In the genomic region with DNA sequence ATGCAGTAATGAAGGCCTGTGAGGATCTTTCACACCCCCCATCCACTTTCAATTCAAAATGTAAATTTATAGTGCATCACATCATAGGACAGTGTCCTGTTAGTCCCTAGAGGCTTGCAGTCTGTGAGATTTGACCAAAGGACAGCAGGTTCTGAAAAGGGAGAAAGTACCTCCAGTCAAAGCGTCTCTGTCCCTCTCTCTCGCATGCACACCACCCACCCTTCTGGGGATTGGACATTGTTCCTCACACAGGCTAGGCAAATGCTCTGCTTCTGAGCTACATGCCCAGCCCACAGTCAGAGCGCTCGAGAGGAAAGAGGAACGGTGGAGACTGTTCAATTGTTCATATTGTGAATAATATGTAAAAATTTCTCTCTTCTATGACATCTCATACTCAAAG, we compare ENCODE assay signal across 31 mouse cellular contexts.
"Had no signal": no experiment of that assay in that cellular context is flagged by ENCODE, and none has a peak within 500 bp of the region (broad histone marks: within the 10 kb centered on the region; RNA-seq: fewer than 3 reads in every experiment).

No protein-coding gene starts in this region.

- DNase-seq: left cerebral cortex, postnatal 4 days; liver; liver, embryonic 13.5 days; liver, postnatal 0 days; lung, adult 18-20 months; lung, adult 2 months; lung, embryonic 14.5 days; lung, postnatal 10 days; lung, postnatal 14 days; lung, postnatal 36 days; lung, postnatal 4 days; midbrain, embryonic 14.5 days had no signal

- H3K27ac ChIP-seq: left cerebral cortex, adult 2 months; limb, embryonic 12.5 days; limb, embryonic 13.5 days; limb, embryonic 15.5 days; liver, embryonic 12.5 days; liver, embryonic 13.5 days; liver, embryonic 14.5 days; liver, embryonic 15.5 days; lung, embryonic 15.5 days; macrophage; midbrain, embryonic 10.5 days; midbrain, embryonic 12.5 days; midbrain, embryonic 13.5 days; midbrain, embryonic 15.5 days had no signal

- H3K4me3 ChIP-seq: left cerebral cortex, adult 2 months; limb, embryonic 12.5 days; limb, embryonic 13.5 days; limb, embryonic 15.5 days; liver, embryonic 12.5 days; liver, embryonic 13.5 days; liver, embryonic 15.5 days; lung, embryonic 15.5 days; megakaryocyte, embryonic 14.5 days; midbrain, embryonic 10.5 days; midbrain, embryonic 12.5 days; midbrain, embryonic 13.5 days; midbrain, embryonic 15.5 days; myocyte had no signal

- H3K4me2 ChIP-seq: limb, embryonic 12.5 days; limb, embryonic 13.5 days; limb, embryonic 15.5 days; liver, embryonic 11.5 days; liver, embryonic 12.5 days; liver, embryonic 13.5 days; liver, embryonic 15.5 days; lung, embryonic 14.5 days; lung, embryonic 15.5 days; midbrain, embryonic 11.5 days; midbrain, embryonic 12.5 days; midbrain, embryonic 13.5 days; midbrain, embryonic 15.5 days had no signal

- H3K9ac ChIP-seq: limb, embryonic 12.5 days; limb, embryonic 13.5 days; limb, embryonic 15.5 days; liver, embryonic 12.5 days; liver, embryonic 13.5 days; liver, embryonic 14.5 days; liver, embryonic 15.5 days; liver, postnatal 0 days; lung, embryonic 14.5 days; lung, embryonic 15.5 days; midbrain, embryonic 12.5 days; midbrain, embryonic 13.5 days; midbrain, embryonic 15.5 days had no signal

- H3K27me3 ChIP-seq: limb, embryonic 12.5 days; limb, embryonic 13.5 days; limb, embryonic 15.5 days; liver, embryonic 12.5 days; liver, embryonic 13.5 days; liver, embryonic 15.5 days; lung, embryonic 15.5 days; megakaryocyte, embryonic 14.5 days; midbrain, embryonic 12.5 days; midbrain, embryonic 13.5 days; midbrain, embryonic 15.5 days had no signal

- H3K4me1 ChIP-seq: limb, embryonic 12.5 days; limb, embryonic 13.5 days; limb, embryonic 15.5 days; lung, embryonic 15.5 days; midbrain, embryonic 10.5 days; midbrain, embryonic 12.5 days; midbrain, embryonic 13.5 days; midbrain, embryonic 15.5 days had no signal

- H3K9me3 ChIP-seq: limb, embryonic 12.5 days; limb, embryonic 13.5 days; limb, embryonic 15.5 days; liver, embryonic 13.5 days; liver, embryonic 15.5 days; lung, embryonic 15.5 days; megakaryocyte, embryonic 14.5 days; midbrain, embryonic 10.5 days; midbrain, embryonic 12.5 days; midbrain, embryonic 13.5 days; midbrain, embryonic 15.5 days had no signal

- ATAC-seq: liver, embryonic 12.5 days; liver, postnatal 0 days; lung, postnatal 0 days; midbrain, embryonic 13.5 days; midbrain, embryonic 15.5 days; midbrain, embryonic 16.5 days had no signal
